Mouse (Mus musculus) B cell, adult 62 days (primary cell): ENCODE results near the gene Rhbg. TPM values are rescaled to one million over a fixed set of nuclear protein-coding genes. Genes with fewer than 3 reads are reported as not detected.

Experiments
- total RNA-seq: library from RNA; stranded (reverse); gene quantifications from 4 replicates; pipeline ENCODE4 v1.2.4, GENCODE M21; 2023

Rhbg gene
- not detected in 4 replicates for total RNA-seq

GRCm38 (mm10) chr3:88254268-88254926 lies at the start of gene Rhbg:
Gene Rhbg (minus strand): TSS chr3:88254709.

GRCm38 (mm10) chr3:88296561-88297318 lies 42.2 kb upstream of the Rhbg start, which contains the start of the genes Tsacc and Cct3:
Gene Tsacc (minus strand): TSS chr3:88296999.
Gene Cct3 (plus strand): TSS chr3:88297116.

GRCm38 (mm10) chr3:88287110-88287509 lies 32.6 kb upstream of the Rhbg start, which contains the start of gene Gm38392:
Gene Gm38392 (minus strand): TSS chr3:88287210.

Other genes starting within 250 kb of the Rhbg start
- not detected in 4 replicates for gene Hapln2, start 227.1 kb downstream of the Rhbg start, total RNA-seq
- gene Gpatch4, start 211.6 kb downstream of the Rhbg start, total RNA-seq = 10.8 to 17.6 TPM (median 14.2 TPM) in 4 replicates
- gene Naxe, start 196.2 kb downstream of the Rhbg start, total RNA-seq = 23.2 to 29.5 TPM (median 26.4 TPM) in 4 replicates
- not detected in 4 replicates for gene Ttc24, start 176.4 kb downstream of the Rhbg start, total RNA-seq
- gene Iqgap3, start 172.7 kb downstream of the Rhbg start, total RNA-seq = 0.15 to 0.55 TPM (median 0.42 TPM) in 4 replicates
- 410 to 458 TPM (median 445 TPM) in 4 replicates for gene Mef2d, start 112.3 kb downstream of the Rhbg start, total RNA-seq
- 0.63 TPM in 1 of 4 replicates, not detected in the others for gene Gm38392, start 32.5 kb upstream of the Rhbg start, total RNA-seq
- gene Tsacc, start 42.3 kb upstream of the Rhbg start, total RNA-seq = 4.0 to 6.9 TPM (median 4.8 TPM) in 4 replicates
- 145 to 179 TPM (median 165 TPM) in 4 replicates for gene Cct3, start 42.4 kb upstream of the Rhbg start, total RNA-seq
- 124 to 147 TPM (median 133 TPM) in 4 replicates for gene Glmp, start 70.3 kb upstream of the Rhbg start, total RNA-seq
- 0.37 to 2.3 TPM (median 1.8 TPM) in 4 replicates for gene Tmem79, start 81.4 kb upstream of the Rhbg start, total RNA-seq
- gene Smg5, start 81.6 kb upstream of the Rhbg start, total RNA-seq = 107 to 116 TPM (median 112 TPM) in 4 replicates
- 0.73 to 1.7 TPM (median 1.3 TPM) in 4 replicates for gene Paqr6, start 109.9 kb upstream of the Rhbg start, total RNA-seq
- gene Bglap3, start 118.0 kb upstream of the Rhbg start, total RNA-seq = 1.2 TPM in 1 of 4 replicates, not detected in the others
- gene Bglap2, start 124.0 kb upstream of the Rhbg start, total RNA-seq = not detected in 4 replicates
- not detected in 4 replicates for gene Bglap, start 129.8 kb upstream of the Rhbg start, total RNA-seq
- 65.0 to 68.1 TPM (median 67.2 TPM) in 4 replicates for gene Pmf1, start 155.6 kb upstream of the Rhbg start, total RNA-seq
- gene Slc25a44, start 170.4 kb upstream of the Rhbg start, total RNA-seq = 19.0 to 22.3 TPM (median 20.2 TPM) in 4 replicates
- 0.63 to 2.0 TPM (median 1.4 TPM) in 4 replicates for gene Sema4a, start 206.5 kb upstream of the Rhbg start, total RNA-seq